Mouse (Mus musculus) spleen, adult 12 weeks (tissue): ENCODE measurements around the gene Atp13a5.

Experiments
- DNase-seq: peaks from one replicate; pipeline ENCODE4 v3.0.0; 2022; ENCODE audit warnings: low spot score

The Atp13a5 gene

GRCm38 (mm10) chr16:29378458-29378857 is at the start of gene Atp13a5:
TSS of gene Atp13a5 (minus strand) at chr16:29378732.
- DNase-seq = no peak

DNA sequence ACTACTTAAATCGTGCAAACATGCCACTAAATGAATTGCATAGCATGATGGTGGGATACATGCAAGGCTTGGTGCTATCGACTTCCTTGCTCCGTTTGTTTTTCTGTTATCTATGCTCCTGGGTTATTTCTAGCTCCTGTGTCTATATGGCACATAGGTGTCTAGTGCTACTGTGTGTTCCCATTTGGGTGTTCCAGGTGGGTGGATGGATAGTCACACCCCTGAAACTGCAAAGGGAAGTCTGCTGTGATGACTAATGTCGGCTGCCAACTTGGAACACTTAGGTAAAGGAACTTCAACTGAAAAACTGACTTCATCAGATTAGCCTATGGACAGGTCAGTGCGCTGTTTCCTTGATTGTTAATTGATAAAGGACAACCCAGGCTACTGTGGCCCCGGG is 36.3 kb upstream of the Atp13a5 start:
- no peak for DNase-seq

DNA sequence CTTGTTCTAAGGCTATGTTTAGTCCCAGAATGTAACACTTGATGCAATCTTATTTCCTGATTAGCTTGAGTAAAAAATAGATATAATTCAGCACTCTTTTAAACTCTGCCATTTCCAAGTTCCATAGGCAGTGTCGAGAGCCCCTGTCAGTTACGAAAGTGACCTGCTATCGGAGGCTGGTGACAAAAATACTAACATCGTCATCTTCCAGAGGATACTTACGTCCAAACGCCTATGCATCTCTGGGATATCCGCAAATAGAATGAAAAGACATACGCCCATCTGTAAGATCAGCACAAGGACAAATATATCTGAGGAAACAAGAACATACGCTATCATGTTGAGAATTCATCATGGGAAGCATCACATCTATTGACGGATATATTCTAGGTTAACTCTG is 28.8 kb upstream of the Atp13a5 start:
- no peak for DNase-seq

GRCm38 (mm10) chr16:29399079-29399478 is 20.5 kb upstream of the Atp13a5 start:
- DNase-seq = no peak

DNA sequence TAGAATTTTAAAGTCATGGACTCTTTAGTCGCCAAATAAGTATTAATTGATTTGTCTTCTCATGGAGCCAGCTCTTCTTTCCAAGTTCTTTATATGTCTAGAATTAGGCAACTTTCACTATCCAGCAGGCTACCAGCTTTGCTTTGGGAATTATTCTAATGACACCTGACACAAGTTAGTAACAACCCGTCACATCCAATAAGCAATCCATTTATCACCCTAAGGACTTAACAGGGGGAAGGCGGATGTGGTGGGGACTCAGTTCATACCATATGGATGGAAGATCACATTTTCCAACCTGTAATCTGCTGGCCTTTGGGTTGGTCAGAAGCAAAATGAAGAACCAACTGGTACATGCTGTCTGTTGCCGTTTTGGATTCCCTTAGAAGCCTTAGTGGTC is 6.2 kb upstream of the Atp13a5 start:
- DNase-seq = no peak

DNA sequence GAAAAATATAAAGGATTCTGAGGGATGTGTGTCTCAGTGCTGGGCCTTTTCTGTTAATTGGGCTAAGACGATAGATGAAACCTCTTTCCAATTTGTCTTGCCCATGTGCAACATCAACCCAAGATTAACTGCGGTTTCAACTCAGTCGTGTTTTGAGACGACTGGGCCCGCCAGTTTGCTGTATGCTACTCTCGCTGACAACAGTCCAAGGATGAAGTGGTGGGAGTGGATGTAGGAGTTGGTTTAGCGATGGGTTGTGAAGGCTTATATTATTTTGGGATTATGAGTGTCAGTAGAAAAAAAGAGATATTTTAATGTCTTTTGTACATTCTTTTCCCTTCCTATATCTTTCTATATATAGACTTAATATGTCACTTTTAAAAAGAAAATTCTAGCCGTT is 3.9 kb downstream of the Atp13a5 start:
- no peak for DNase-seq

GRCm38 (mm10) chr16:29331351-29332044 is 47.0 kb downstream of the Atp13a5 start:
- DNase-seq = no peak

- DNase-seq = no peak
Measured at GRCm38 (mm10) chr16:29330948-29331347, 47.6 kb downstream of the Atp13a5 start.

- no peak for DNase-seq
Measured at GRCm38 (mm10) chr16:29329213-29329612, 49.3 kb downstream of the Atp13a5 start.

DNA sequence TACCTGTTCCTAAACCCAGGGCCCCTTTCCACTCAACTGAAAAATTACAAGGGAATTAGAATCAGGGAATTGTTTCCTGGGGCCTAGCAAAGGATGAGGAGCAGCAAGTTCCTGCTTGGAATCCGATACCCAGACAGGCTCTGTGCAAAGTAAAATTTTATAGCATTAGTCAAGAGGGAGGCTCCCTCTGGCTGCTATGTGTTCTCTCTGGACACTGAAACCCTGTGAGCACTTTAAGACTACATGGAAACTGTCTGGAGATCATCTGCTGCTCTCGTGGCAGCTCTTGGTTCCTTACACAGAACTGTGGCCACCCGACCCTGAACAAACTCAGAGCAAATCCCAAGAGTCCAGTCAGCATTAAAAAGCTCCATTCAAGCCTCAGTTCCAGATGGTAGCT is 50.6 kb downstream of the Atp13a5 start:
- DNase-seq = no peak

DNA sequence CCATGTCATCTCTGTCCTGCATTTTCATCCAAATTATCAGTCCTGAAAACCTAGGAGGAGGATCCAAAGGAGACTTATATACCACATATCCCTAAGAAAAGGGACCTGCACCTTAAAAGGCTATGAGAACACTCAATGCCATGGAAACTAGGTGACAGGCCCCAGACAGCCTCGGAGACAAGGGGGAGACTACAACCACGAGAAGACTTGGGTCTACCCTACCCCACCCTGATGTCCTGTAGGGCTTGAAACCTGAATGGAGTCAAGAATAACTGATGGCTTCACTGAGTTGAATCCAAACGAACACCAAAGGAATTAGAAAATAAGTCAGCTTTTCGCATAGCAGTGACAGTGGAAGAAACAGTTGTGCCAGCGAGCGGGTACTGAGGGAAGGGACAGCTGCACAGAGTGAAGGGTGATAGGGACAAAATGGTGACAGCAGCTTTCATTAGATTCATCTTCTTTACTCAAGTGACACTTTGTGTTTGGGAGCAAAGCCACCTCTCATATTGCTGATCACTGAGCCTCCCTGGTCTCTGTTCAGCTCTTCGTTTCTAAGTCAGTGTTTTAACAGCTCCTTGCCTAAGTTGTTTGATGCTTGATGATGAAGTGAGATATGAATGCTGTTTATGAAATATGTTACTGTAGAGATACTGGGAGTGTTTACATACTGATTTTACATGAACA is 53.2 kb downstream of the Atp13a5 start:
- no peak for DNase-seq

- DNase-seq = no peak
Measured at GRCm38 (mm10) chr16:29320717-29321116, 57.8 kb downstream of the Atp13a5 start.

GRCm38 (mm10) chr16:29315391-29315790 is 63.1 kb downstream of the Atp13a5 start:
- no peak for DNase-seq

GRCm38 (mm10) chr16:29314991-29315390 is 63.5 kb downstream of the Atp13a5 start:
- no peak for DNase-seq

DNA sequence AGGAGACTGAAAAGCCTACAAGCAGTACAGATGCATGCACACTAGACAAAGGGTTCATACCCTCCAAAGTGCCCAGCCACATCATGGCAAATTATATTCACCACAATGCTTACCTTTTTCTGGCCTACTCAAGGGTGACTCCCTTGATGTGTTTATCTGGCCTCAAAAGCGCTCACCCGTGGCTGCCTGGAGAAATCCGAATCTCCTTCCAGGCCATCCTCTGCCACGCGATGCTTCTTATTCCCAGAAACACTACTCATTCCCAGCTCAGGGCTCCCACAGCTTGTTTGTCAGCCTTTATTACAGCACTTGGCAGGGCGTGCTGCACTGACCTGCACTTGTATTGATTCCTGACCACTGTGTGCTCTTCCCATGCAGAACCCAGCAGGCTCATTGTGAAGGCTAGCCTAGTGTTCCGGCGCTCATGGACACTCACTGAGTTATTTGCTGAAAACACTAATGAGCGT is 80.9 kb downstream of the Atp13a5 start:
- DNase-seq = no peak

- no peak for DNase-seq
Measured at GRCm38 (mm10) chr16:29280691-29281090, 97.8 kb downstream of the Atp13a5 start.

GRCm38 (mm10) chr16:29254325-29254724 is 124.2 kb downstream of the Atp13a5 start:
- no peak for DNase-seq

DNA sequence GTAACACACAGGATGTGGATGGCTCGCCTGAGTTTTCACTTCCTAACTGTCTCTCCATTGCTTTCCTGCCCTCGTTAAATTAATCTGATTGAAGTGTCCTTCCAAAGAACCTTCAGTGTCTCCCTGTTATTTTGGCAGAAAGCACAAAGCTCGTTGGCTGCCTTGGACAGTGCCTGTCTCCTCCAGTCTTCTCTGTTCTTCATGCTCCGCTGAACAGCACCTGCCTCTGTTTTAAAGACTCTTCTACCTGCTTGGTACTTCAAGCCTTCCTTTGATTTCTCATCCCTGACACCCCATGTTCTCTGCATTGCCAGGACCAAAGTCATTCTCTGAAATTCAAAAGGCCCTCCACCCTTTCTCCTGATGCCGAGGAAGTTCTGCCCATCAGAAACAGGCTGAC is 142.6 kb downstream of the Atp13a5 start:
- no peak for DNase-seq

GRCm38 (mm10) chr16:29216395-29217295 is 161.9 kb downstream of the Atp13a5 start:
- no peak for DNase-seq

DNA sequence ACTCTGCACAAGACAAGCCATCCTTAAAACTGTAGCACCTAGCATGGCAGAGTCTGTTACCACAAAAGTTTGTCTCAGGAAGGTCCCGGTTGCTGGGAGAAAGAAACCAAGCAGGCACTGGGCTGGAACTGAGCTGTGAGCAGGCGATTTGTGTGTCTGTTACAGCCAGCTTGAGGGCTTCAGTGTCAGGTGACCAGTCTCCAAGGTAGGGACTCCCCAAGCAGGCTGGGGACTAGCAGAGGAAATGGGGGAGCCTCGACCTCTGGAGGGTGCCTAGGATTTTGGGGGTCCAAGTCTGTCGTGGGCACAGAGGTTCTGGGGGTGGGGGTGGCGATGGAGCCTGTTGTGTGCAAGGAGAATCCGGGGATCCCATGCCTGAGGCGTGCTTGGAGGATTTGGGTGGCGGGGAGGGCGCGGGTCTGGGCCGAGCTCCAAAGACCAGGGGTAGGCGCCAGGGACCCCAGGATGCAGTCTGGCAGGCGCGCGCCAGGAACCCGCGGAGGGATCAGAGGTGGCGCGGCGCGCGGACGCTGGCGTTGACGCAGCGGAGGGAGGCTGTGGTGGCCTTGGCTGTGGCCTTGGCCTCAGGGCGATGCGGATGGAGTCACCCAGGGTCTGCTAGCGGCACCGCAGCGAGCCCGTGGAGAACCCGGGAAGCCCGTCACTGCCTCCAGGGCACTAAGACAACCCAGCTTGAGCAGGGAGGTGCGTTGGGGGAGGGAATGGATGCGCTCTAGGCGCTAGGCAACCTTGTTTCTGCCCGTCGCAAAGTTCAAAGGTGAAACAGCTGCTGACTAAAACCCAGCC is 168.7 kb downstream of the Atp13a5 start, which contains the start of gene Hrasls:
Gene Hrasls, plus strand, starts transcription at position 91 of the 807 bp plus-strand sequence.
- no peak for DNase-seq

GRCm38 (mm10) chr16:29208841-29209240 is 169.7 kb downstream of the Atp13a5 start:
- no peak for DNase-seq

DNA sequence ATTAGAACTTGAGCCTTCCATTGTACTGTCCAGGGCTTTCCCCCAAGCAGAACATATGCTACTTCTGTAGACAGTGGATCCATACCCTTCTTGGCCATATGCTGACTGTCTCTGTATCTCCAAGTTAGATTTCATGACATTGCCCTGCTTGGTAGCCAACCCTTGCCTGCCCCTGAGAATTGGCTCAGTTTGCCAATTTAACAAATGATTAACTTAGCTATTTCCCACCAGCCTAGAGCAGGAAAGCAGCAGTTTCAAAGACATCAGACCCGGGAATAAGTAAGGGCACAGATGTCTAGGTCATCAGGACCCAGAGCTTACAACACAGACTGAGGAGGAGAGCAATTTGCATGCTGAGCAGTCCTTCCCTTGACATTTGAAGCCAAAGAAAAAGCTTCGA is 173.0 kb downstream of the Atp13a5 start:
- no peak for DNase-seq
